Mouse (Mus musculus): Measurements from ENCODE around the gene Ero1lb.

The Ero1lb gene

DNA sequence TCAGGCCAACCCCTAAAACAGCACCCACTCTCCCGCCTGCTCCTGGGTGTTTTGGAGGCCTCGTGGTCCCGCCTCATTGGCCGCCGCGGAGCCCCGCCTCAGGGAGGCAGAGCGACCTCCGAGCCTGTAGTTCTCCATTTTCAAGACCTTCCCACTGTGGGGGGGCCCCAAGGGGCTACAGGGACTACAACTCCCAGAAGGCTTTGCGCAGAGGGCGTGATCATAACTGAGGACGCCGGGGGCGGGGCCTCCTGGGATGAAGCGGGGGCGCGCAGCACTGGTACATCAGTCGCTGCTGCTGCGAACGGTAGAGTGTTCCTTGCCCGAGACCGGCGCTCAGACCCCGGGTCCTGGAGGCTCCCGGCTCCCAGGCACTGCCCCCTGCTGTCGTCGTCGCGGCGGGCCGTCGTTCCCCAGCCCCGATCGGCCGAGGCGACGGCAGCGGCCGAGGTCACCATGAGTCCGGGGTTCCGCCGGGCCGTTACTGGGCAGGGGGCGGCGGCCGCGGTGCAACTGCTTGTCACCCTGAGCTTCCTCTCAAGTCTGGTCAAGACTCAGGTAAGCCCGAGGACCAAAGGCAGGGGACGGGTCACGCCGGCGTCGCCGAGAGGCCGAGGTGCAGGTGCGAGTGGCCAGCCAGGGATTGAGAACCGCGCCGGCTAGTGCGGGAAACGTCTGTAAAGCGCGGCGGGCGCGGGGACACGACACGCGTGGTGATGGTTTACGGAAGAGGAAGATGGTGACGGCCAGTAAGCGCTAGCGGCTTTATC, at the start of gene Ero1lb:
TSS of gene Ero1lb (plus strand) at position 254 of the 770 bp plus-strand sequence.
- peak; percentile 100 for DNase-seq (ENCODE audit: low read depth, low spot score)

DNA sequence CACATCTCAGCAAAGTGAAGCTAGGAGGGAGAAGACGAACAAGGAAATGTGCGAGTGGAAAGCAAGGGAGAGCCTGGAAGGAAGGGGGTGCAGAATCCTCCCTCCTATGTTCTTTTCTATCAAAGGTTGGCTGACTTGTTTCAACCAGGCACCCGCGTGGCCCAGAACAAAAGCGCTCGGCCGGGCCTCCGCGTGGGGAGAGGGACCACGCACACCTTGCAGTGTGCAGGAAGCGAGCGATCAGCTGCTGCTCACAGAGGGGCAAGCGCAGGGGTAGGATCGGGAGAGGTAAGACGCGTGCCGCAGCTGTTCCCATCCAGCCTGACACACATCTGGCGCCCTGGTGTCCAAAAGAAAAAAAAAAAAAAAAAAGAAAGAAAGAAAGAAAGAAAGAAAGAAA, 46.3 kb upstream of the Ero1lb start:
- no peak for DNase-seq (ENCODE audit: low read depth, low spot score)

- DNase-seq (ENCODE audit: low read depth, low spot score) = no peak
Measured at GRCm38 (mm10) chr13:12519955-12520584, 45.6 kb upstream of the Ero1lb start, which contains the start of gene Edaradd. Gene Edaradd, minus strand, starts transcription at chr13:12520438.

DNA sequence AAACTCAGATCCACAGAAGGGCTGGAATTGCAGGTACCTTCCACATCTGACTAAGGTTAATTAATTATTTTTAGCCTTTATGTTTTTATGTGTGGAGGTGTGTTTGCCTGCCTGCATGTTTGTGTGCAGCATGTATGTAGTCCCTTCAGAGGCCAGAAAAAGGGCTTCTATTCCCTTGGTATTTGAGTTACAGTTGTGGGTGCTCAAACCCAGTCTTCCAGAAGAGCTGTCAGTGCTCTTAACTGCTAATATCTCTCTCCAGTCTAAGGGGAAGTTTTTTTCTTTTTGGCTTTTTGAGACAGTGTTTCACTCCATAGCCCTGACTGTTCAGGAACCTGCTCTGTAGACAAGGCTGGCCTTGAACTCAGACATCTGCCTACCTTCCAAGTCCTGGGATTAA, 43.3 kb upstream of the Ero1lb start:
- DNase-seq (ENCODE audit: low read depth, low spot score) = no peak

DNA sequence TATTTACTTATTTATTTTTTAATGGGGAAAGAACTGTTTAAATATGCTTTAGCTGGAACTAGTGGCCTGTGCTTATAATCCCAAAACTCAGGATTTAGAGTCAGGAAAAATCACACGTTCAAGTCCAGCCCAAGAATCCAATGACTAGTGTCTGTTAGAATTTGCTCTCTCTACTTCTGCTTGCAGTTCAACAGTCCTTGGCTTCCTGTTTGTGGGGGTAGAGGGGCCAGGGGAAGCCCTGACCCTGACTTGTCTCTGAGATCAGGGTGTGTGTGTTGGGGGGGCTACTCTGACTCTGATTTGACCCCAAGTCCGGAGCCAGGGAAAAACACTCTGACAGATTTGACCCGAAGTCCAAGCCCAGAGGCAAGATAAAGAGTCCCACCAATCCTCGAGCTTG, 40.0 kb upstream of the Ero1lb start:
- no peak for DNase-seq (ENCODE audit: low read depth, low spot score)

- DNase-seq (ENCODE audit: low read depth, low spot score) = no peak
Measured at GRCm38 (mm10) chr13:12534628-12535027, 31.0 kb upstream of the Ero1lb start.

DNA sequence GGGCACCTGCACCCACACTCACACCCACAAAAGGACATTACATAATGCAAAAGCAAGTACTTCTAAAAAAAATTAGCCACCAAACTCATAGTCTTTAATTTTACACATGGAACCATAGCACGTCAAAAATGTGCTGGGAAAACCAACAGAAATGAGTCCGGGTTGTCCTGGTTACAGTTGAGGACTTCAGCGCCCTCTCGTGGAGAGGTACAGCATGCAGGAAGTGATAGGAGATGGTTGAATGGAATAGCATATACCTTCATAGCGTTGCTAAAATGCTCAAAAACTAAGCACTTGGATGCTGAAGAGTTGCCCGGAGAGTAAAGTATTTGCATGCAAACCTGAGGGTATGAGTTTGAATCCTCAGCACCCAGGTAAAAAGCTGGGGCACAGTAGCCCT, 27.7 kb upstream of the Ero1lb start:
- peak; percentile 83 for DNase-seq (ENCODE audit: low read depth, low spot score)

GRCm38 (mm10) chr13:12539716-12540115, 26.0 kb upstream of the Ero1lb start:
- no peak for DNase-seq (ENCODE audit: low read depth, low spot score)

DNA sequence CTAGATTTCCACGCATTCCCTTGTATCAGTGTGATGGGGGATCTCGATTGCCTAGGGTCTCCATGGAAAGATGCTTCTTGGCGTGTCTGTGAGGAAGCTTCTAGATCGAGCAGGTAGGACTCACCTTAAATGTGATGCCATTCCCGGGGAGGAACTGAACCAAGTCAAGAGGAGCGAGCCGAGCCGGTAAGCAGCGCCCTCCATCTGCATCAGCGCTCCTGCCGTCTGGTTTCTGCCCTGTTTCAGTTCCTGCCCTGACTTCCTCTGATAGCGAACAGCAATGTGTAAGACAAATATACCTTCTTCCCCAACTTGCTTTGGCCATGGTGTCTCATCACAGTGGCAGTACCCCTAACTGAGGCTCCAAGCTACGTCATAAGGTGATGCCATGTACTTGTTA, 25.6 kb upstream of the Ero1lb start:
- peak; percentile 80 for DNase-seq (ENCODE audit: low read depth, low spot score)

GRCm38 (mm10) chr13:12542006-12542981, 23.4 kb upstream of the Ero1lb start:
- DNase-seq (ENCODE audit: low read depth, low spot score) = peak; percentile 87

DNA sequence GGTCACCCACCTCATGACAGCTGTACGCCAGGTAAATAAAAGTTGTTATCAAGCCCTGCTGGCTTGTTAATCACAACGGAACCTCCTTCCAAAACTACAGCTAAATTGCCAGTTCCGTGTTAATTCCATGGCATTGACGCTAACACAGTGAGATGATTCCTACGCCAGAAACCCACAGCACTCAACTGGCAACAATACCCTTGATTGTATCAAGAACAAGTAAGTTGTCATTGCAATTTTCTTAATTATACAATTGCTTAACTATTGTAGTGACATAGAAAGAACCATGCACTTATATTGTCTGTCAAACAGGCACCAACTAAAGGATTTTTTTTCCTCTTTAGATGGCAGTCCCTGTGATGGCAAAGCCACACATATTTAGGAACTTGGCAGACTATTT, 22.4 kb upstream of the Ero1lb start:
- DNase-seq (ENCODE audit: low read depth, low spot score) = no peak

DNA sequence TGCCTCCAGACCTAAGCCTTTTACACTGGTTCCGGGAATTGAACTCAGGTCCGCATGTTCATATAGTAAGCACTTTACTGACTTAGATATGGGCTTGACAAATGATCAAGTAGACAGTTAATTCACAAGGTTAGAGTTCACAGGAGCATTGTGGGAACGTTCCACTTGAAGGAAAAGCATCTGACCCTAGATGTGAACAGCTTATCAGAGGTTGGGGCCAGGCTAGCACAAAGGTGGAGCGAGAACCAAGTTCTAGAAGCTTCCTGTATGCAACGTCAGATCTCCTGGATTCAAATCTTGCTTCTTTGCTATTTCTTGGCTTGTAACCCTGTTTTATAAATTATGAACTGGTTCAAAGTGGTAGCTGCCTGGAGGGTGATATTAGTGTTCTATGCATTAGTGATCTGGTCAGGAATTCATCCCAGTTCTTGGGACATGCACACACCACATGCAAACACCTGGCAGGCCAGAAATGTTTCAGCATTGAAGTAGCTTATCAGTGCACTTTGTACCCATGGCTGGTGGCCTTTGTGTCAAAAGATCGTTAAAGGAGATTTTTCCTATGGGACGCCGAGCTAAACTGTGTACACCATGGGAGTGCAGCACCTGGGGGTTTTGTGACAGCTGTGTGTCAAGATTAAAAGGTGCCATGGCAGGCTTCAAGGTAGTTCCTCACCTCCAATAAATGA, 21.6 kb upstream of the Ero1lb start:
- no peak for DNase-seq (ENCODE audit: low read depth, low spot score)

- DNase-seq (ENCODE audit: low read depth, low spot score) = no peak
Measured at GRCm38 (mm10) chr13:12554211-12554610, 11.5 kb upstream of the Ero1lb start.

GRCm38 (mm10) chr13:12559044-12559443, 6.6 kb upstream of the Ero1lb start:
- no peak for DNase-seq (ENCODE audit: low read depth, low spot score)

DNA sequence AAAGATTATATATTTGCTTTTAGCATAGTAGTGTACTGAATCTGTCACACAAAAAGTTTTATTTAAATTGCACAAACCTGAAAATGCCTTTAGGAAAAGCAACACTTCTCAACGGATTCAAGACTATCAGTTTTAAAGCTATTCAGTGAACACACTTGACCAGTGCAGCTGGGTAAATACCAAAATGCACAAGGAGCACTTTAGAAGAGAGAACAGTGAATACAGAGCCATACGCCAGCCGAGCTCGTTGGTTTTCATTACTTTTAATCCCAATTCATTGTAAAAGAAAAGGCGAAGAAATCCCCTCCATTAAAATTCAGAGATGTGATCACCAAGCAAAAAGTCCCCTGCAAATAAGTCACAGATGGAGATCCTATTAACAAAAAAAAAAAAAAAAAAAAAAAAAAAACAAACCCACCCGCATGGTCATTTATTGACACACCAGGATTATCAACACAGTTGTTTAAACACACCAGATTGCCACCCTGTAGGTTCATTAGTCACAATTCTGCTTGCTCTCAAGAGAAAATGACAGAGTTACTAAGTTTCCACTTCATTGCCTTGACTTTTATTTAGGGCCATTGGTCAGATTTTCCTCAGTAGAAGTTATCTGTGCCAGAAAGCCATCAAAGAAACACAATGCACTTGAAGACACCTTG, 6.1 kb upstream of the Ero1lb start:
- no peak for DNase-seq (ENCODE audit: low read depth, low spot score)

- DNase-seq (ENCODE audit: low read depth, low spot score) = peak; percentile 63
Measured at GRCm38 (mm10) chr13:12561729-12562128, 3.9 kb upstream of the Ero1lb start.

DNA sequence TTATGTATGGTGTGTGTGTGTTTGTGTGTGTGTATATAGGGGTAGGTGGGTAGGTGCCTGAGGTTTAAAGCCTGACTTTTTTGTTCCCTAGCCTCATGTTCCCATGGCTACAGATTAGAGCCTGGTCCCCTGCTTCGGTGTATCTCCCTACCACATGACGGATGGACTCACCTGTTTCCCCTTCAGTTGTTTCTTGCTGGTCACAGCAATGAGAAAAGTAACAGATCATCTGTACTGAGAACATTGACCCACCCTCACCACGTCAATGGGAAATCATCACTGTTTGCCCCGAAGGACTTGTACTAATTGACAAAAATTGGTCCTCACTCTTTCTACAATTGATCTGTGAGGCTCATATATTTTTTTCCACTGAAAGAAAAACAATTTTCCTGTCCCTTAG, 3.4 kb upstream of the Ero1lb start:
- DNase-seq (ENCODE audit: low read depth, low spot score) = no peak

GRCm38 (mm10) chr13:12567936-12568335, 2.3 kb downstream of the Ero1lb start:
- peak; percentile 77 for DNase-seq (ENCODE audit: low read depth, low spot score)

DNA sequence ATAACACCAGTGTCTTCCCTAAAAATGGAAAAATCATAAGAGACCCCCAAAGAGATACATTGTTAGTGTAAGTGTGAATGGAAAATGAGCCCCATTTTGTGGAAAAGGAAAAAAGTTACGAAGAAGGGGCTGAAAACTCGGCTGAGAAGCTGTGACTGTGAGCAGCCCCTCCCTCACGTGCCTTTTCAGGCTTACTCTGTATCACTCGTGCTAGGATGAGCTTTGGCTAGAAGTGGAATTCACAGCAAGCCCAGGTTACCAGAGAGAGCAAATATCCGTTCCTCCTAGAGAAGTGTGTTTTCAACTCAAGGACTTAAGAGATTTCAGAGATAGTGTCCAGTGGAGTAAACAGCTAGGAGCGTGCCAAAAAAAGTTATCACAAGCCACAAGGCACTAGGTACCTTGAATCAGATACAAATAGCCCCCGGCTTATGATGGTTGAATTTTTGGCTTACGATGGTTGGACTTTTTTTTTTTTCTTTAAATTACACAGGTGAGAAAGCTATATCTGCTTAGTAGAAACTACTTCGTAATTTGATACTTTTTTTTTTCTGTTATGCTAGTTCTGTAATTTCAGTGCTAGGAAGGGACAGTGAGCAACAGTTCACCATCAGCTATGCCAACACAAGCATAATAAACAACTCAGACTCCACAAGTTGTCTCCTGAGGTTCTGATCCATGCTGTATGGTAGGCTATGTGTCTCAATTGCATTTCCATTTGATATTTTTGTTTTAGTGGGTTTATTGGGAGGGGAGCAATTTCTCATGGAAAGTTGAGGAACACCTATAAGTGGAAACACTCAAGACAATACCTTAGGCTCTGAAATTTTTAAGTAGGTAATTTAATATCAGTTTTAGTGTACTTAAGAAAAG, 3.2 kb downstream of the Ero1lb start:
- DNase-seq (ENCODE audit: low read depth, low spot score) = peak; percentile 77

- peak; percentile 87 for DNase-seq (ENCODE audit: low read depth, low spot score)
Measured at GRCm38 (mm10) chr13:12569741-12570140, 4.1 kb downstream of the Ero1lb start.

Measured in A20 (cell line).